Mouse (Mus musculus) kidney, adult 11 months (tissue): ENCODE data around the gene Ctdsp1.

Source experiments
- DNase-seq: peaks from one replicate; pipeline ENCODE4 v3.0.0; 2022

Ctdsp1 gene

GRCm38 (mm10) chr1:74379058-74379504, 12.2 kb upstream of the Ctdsp1 start:
- no peak for DNase-seq

GRCm38 (mm10) chr1:74380484-74380883, 10.8 kb upstream of the Ctdsp1 start:
- no peak for DNase-seq

- DNase-seq = no peak
Measured at GRCm38 (mm10) chr1:74381588-74382021, 9.7 kb upstream of the Ctdsp1 start.

- no peak for DNase-seq
Measured at GRCm38 (mm10) chr1:74383385-74383784, 7.9 kb upstream of the Ctdsp1 start.

- no peak for DNase-seq
Measured at GRCm38 (mm10) chr1:74384525-74384924, 6.8 kb upstream of the Ctdsp1 start.

- DNase-seq = no peak
Measured at GRCm38 (mm10) chr1:74385064-74385463, 6.2 kb upstream of the Ctdsp1 start.

- no peak for DNase-seq
Measured at GRCm38 (mm10) chr1:74385531-74385930, 5.8 kb upstream of the Ctdsp1 start.

GRCm38 (mm10) chr1:74386363-74386713, 5.0 kb upstream of the Ctdsp1 start:
- DNase-seq = no peak

- peak; percentile 98 for DNase-seq
Measured at GRCm38 (mm10) chr1:74386714-74387385, 4.5 kb upstream of the Ctdsp1 start.

GRCm38 (mm10) chr1:74387386-74387988, 3.8 kb upstream of the Ctdsp1 start:
- peak; percentile 33 for DNase-seq

- no peak for DNase-seq
Measured at GRCm38 (mm10) chr1:74388398-74388920, 2.9 kb upstream of the Ctdsp1 start.

GRCm38 (mm10) chr1:74389831-74390286, 1.4 kb upstream of the Ctdsp1 start:
- DNase-seq = peak; percentile 37

GRCm38 (mm10) chr1:74390287-74390906, 912 bp upstream of the Ctdsp1 start:
- peak; percentile 53 for DNase-seq

GRCm38 (mm10) chr1:74391844-74392441, 634 bp downstream of the Ctdsp1 start:
- DNase-seq = peak; percentile 84

- peak; percentile 82 for DNase-seq
Measured at GRCm38 (mm10) chr1:74392446-74392994, 1.2 kb downstream of the Ctdsp1 start.

- peak; percentile 52 for DNase-seq
Measured at GRCm38 (mm10) chr1:74393010-74393409, 1.7 kb downstream of the Ctdsp1 start.

GRCm38 (mm10) chr1:74393697-74394096, 2.4 kb downstream of the Ctdsp1 start:
- no peak for DNase-seq

GRCm38 (mm10) chr1:74394311-74394710, 3.0 kb downstream of the Ctdsp1 start:
- peak; percentile 28 for DNase-seq

GRCm38 (mm10) chr1:74394858-74395257, 3.5 kb downstream of the Ctdsp1 start:
- no peak for DNase-seq

- DNase-seq = peak; percentile 32
Measured at GRCm38 (mm10) chr1:74395290-74395689, 4.0 kb downstream of the Ctdsp1 start.

- DNase-seq = peak; percentile 64
Measured at GRCm38 (mm10) chr1:74396456-74397222, 5.3 kb downstream of the Ctdsp1 start.

GRCm38 (mm10) chr1:74397268-74397918, 6.1 kb downstream of the Ctdsp1 start:
- peak; percentile 99 for DNase-seq
